Mouse (Mus musculus): ENCODE results near the gene Psen1. TPM values are rescaled to one million over a fixed set of nuclear protein-coding genes. Genes with fewer than 3 reads are reported as not detected.

Psen1 gene
- polyA plus RNA-seq (2015; fragmentation: Nextera tagmentation; extraction: Ambion mirVana): 65.8 and 67.4 TPM in 2 replicates

GRCm38 (mm10) chr12:83687934-83688315 lies at the start of gene Psen1:
Psen1 (plus strand) TSS chr12:83688152.
- Histone ChIP-seq H3K36me3 (peaks cover 8% of the 10 kb centered on the region), H3K4me3 (peak within 1 kb of the TSS; percentile 83), H3K4me2 (replicated peaks) (peak within 1 kb of the TSS; percentile 69), H3K27ac (replicated peaks) (peak within 1 kb of the TSS; percentile 95), H3K9me3 (no peaks in the 10 kb centered on the region), H3K9ac (replicated peaks) (peak within 1 kb of the TSS; percentile 89), H3K27me3 (no peaks in the 10 kb centered on the region), H3K4me1 (peaks cover 27% of the 10 kb centered on the region)
- ATAC-seq (replicated peaks): peak; percentile 99
- under 1% methylated on average over 36 of the region's 38 CpGs for WGBS

GRCm38 (mm10) chr12:83641233-83641632 lies 46.7 kb upstream of the Psen1 start:
- peaks cover 59% of the 10 kb centered on the region for H3K36me3 ChIP-seq
- H3K4me1 ChIP-seq: no peaks in the 10 kb centered on the region
- no peak overlapping the region for H3K27ac ChIP-seq (replicated peaks)
- no peak overlapping the region for H3K9ac ChIP-seq (replicated peaks)
- no peaks in the 10 kb centered on the region for H3K27me3 ChIP-seq
- no peak overlapping the region for H3K4me3 ChIP-seq
- 94% methylated on average over 2 of the region's 2 CpGs for WGBS
- ATAC-seq (replicated peaks): no peak
- H3K9me3 ChIP-seq: no peaks in the 10 kb centered on the region
- no peak overlapping the region for H3K4me2 ChIP-seq (replicated peaks)

DNA sequence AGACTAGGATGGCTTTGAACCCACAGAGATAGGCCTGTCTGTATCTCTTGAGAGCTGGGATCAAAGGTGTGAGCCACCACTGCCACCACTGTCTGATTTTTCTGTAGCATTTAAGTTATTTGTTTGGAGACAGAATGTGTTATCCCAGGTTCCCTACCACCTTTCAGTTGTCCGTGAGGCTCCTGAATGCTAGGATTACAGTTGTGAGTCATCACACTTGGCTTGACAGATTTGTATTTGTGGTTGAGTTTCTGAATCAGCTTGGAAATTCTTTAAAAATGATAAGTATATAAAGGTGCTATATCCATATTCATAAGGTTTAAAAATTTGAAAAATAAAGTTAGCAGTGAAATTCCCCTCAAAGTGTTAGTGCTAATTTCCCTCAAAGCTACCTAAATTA lies 44.8 kb upstream of the Psen1 start:
- Histone ChIP-seq H3K4me3 (no peak overlapping the region), H3K27ac (replicated peaks) (no peak overlapping the region), H3K9ac (replicated peaks) (no peak overlapping the region), H3K36me3 (peaks cover 56% of the 10 kb centered on the region), H3K4me2 (replicated peaks) (no peak overlapping the region), H3K27me3 (no peaks in the 10 kb centered on the region), H3K4me1 (no peaks in the 10 kb centered on the region), H3K9me3 (no peaks in the 10 kb centered on the region)
- no peak for ATAC-seq (replicated peaks)
- 85% methylated on average over 1 of the region's 1 CpGs for WGBS

- WGBS: 95% methylated on average over 3 of the region's 3 CpGs
- Histone ChIP-seq H3K36me3 (peaks cover 59% of the 10 kb centered on the region), H3K9ac (replicated peaks) (no peak overlapping the region), H3K27me3 (no peaks in the 10 kb centered on the region), H3K9me3 (no peaks in the 10 kb centered on the region), H3K4me1 (no peaks in the 10 kb centered on the region), H3K27ac (replicated peaks) (no peak overlapping the region), H3K4me3 (no peak overlapping the region), H3K4me2 (replicated peaks) (no peak overlapping the region)
- no peak for ATAC-seq (replicated peaks)
These were observed 37.6 kb upstream of the Psen1 start for GRCm38 (mm10) chr12:83650346-83650745.

- H3K36me3 ChIP-seq: peaks cover 60% of the 10 kb centered on the region
- ATAC-seq (replicated peaks): no peak
- H3K4me1 ChIP-seq: no peaks in the 10 kb centered on the region
- H3K27ac ChIP-seq (replicated peaks): no peak overlapping the region
- H3K4me3 ChIP-seq: no peak overlapping the region
- no peaks in the 10 kb centered on the region for H3K9me3 ChIP-seq
- H3K9ac ChIP-seq (replicated peaks): no peak overlapping the region
- no peak overlapping the region for H3K4me2 ChIP-seq (replicated peaks)
- H3K27me3 ChIP-seq: no peaks in the 10 kb centered on the region
These were observed 36.5 kb upstream of the Psen1 start for GRCm38 (mm10) chr12:83651414-83651813.

GRCm38 (mm10) chr12:83685466-83685865 lies 2.5 kb upstream of the Psen1 start:
- H3K4me1 ChIP-seq: peaks cover 22% of the 10 kb centered on the region
- no peaks in the 10 kb centered on the region for H3K9me3 ChIP-seq
- no peak for ATAC-seq (replicated peaks)
- no peak overlapping the region for H3K4me2 ChIP-seq (replicated peaks)
- no peak overlapping the region for H3K27ac ChIP-seq (replicated peaks)
- no peak overlapping the region for H3K9ac ChIP-seq (replicated peaks)
- 99% methylated on average over 1 of the region's 1 CpGs for WGBS
- no peak overlapping the region for H3K4me3 ChIP-seq
- H3K27me3 ChIP-seq: no peaks in the 10 kb centered on the region
- H3K36me3 ChIP-seq: peaks cover 22% of the 10 kb centered on the region

DNA sequence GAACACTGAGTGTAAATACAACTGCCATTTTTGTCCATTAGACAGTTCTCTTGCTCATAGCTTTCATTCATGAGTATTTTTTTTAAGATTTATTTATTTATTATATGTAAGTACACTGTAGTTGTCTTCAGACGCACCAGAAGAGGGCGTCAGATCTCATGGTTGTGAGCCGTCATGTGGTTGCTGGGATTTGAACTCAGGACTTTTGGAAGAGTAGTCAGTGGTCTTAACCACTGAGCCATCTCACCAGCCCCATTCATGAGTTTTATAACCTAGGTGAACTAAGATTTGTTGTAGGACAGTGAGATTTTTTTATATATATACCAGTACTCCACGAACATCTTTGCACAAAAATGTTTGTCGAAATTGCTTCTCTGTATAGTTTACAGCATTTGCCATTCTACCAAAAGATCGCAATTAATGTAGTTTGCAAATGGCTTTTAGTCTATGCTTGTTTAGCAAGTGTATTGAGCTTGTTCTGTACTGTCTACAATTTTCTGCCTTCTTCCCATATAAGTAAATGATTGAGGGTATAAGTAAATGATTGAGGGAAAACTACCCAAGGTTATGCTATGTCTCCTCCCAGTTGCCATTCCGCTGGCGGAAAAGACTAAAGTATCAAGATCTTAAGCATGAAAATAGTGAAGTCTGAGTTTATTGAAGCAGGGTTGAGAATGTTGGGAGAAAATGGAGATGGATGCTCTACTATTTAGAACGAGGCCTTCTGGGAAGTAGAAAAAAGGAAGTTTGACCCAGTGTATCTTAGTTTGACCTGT lies 1.2 kb upstream of the Psen1 start:
- H3K9me3 ChIP-seq: no peaks in the 10 kb centered on the region
- H3K4me2 ChIP-seq (replicated peaks): no peak overlapping the region
- peaks cover 13% of the 10 kb centered on the region for H3K36me3 ChIP-seq
- peaks cover 27% of the 10 kb centered on the region for H3K4me1 ChIP-seq
- WGBS: 95% methylated on average over 9 of the region's 9 CpGs
- no peak overlapping the region for H3K9ac ChIP-seq (replicated peaks)
- H3K4me3 ChIP-seq: no peak overlapping the region
- H3K27ac ChIP-seq (replicated peaks): peak overlapping the region; percentile 95
- H3K27me3 ChIP-seq: no peaks in the 10 kb centered on the region
- no peak for ATAC-seq (replicated peaks)

DNA sequence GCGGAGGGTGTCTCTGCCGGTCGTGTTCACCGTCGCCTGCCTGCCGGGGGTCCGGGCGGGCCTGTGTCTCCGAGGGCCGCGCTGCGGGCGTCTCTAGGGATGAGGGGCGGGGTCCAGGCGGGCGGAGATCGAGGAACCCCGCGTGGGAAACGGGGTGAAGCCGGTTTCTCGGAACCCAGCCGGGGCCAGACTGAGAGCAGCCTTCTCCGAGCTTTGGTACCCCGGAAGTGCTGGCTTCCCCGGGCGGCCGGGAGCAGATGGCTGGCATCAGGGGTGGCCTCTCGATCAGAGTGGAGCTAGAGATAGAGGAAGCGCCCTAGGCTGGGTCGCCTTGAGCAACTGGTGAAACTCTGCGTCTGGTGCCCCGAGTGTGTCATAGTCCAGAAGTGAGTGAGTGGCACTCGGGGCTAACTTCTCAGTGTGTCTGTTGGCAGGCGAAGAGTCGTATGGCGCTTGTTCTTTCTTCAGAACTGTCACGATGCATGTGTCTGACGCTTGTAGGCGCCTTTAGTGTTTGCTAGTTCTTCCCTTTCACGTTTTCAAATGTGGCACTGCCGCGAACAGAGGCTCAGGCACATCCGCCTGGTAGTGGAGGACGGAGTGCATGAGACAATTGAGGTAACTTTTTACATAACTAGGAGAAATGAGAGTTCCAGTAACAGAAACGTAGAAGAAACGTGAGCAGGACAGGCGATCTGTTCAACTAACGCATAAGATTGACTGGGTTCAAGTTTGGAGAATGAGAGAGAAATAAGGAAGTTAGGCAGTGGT lies 549 bp downstream of the Psen1 start:
- peak overlapping the region; percentile 69 for H3K4me2 ChIP-seq (replicated peaks)
- peak overlapping the region; percentile 95 for H3K27ac ChIP-seq (replicated peaks)
- peak overlapping the region; percentile 83 for H3K4me3 ChIP-seq
- ATAC-seq (replicated peaks): peak; percentile 82
- under 1% methylated on average over 49 of the region's 49 CpGs for WGBS
- H3K4me1 ChIP-seq: peaks cover 27% of the 10 kb centered on the region
- peaks cover 6% of the 10 kb centered on the region for H3K36me3 ChIP-seq
- no peaks in the 10 kb centered on the region for H3K27me3 ChIP-seq
- peak overlapping the region; percentile 89 for H3K9ac ChIP-seq (replicated peaks)
- no peaks in the 10 kb centered on the region for H3K9me3 ChIP-seq

DNA sequence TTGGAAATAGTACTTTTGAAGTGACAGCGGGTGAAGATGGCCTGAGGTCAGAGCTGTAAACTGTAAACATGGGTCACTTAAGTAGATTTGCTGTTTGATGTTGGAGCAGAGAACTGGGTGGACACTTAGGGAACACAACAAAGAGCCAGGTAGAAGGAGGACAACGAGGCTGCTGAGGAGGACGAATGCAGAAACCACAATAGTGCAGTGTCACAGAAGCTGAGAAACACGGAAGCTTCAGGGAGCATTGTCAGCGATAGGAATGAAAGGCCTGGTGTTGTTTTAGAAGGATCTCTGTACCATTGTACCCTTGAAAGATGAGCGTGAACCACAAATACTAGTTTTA lies 1.1 kb downstream of the Psen1 start:
- Histone ChIP-seq H3K9me3 (no peaks in the 10 kb centered on the region), H3K4me2 (replicated peaks) (peak overlapping the region; percentile 69), H3K9ac (replicated peaks) (peak overlapping the region; percentile 89)

GRCm38 (mm10) chr12:83694011-83694410 lies 6.1 kb downstream of the Psen1 start:
- Histone ChIP-seq H3K4me3 (no peak overlapping the region), H3K4me1 (peaks cover 18% of the 10 kb centered on the region), H3K36me3 (0 out of 2 replicates have a peak, but pooled peaks cover 2% of the 10 kb centered on the region), H3K27ac (replicated peaks) (no peak overlapping the region), H3K9ac (replicated peaks) (no peak overlapping the region), H3K9me3 (no peaks in the 10 kb centered on the region), H3K27me3 (no peaks in the 10 kb centered on the region), H3K4me2 (replicated peaks) (no peak overlapping the region)
- 93% methylated on average over 5 of the region's 5 CpGs for WGBS
- no peak for ATAC-seq (replicated peaks)

More for the DNA sequence above, 1.1 kb downstream of the Psen1 start:
- WGBS: 29% methylated on average over 6 of the region's 6 CpGs
- H3K36me3 ChIP-seq: 0 out of 2 replicates have a peak, but pooled peaks cover 2% of the 10 kb centered on the region
- H3K27ac ChIP-seq (replicated peaks): peak overlapping the region; percentile 95; the same call in 1 of the 2 replicates
- peaks cover 27% of the 10 kb centered on the region for H3K4me1 ChIP-seq
- ATAC-seq (replicated peaks): no peak
- no peaks in the 10 kb centered on the region for H3K27me3 ChIP-seq
- peak overlapping the region; percentile 83 for H3K4me3 ChIP-seq

DNA sequence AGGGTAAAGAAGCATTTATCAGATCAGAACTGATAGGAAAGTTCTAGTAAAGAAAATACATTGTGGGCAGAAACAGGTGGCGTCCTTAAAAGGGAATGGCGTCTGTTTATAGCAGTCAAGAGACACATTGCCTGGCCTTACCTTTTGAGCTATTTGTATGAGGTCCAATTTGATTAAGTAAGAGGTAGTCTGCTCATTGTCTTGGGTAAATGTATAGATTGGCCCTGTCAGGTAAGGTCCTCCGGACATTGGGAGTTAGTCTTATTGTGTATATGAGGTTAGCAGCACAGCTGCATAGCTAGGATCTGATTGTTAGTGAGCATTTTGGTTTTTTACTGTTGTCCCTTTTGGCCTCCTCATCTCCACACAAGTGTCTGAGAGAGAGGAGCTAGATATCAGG lies 6.7 kb downstream of the Psen1 start:
- peaks cover 8% of the 10 kb centered on the region; the same call in 1 of the 2 replicates for H3K36me3 ChIP-seq
- H3K4me3 ChIP-seq: no peak overlapping the region
- H3K4me1 ChIP-seq: peaks cover 11% of the 10 kb centered on the region
- WGBS: 92% methylated on average over 3 of the region's 3 CpGs
- no peak overlapping the region for H3K4me2 ChIP-seq (replicated peaks)
- H3K9me3 ChIP-seq: no peaks in the 10 kb centered on the region
- no peaks in the 10 kb centered on the region for H3K27me3 ChIP-seq
- H3K27ac ChIP-seq (replicated peaks): no peak overlapping the region
- H3K9ac ChIP-seq (replicated peaks): no peak overlapping the region
- ATAC-seq (replicated peaks): no peak

GRCm38 (mm10) chr12:83698637-83699036 lies 10.7 kb downstream of the Psen1 start:
- 89% methylated on average over 4 of the region's 4 CpGs for WGBS
- Histone ChIP-seq H3K9ac (replicated peaks) (no peak overlapping the region), H3K4me2 (replicated peaks) (no peak overlapping the region), H3K27ac (replicated peaks) (no peak overlapping the region), H3K4me1 (peaks cover 5% of the 10 kb centered on the region; the same call in 1 of the 2 replicates), H3K9me3 (no peaks in the 10 kb centered on the region), H3K36me3 (peaks cover 21% of the 10 kb centered on the region), H3K27me3 (no peaks in the 10 kb centered on the region), H3K4me3 (no peak overlapping the region)
- no peak for ATAC-seq (replicated peaks)

Measured in forebrain, embryonic 15.5 days (tissue).